In genomic region chr1:97802207-97802902, GRCm38 (mm10) we compare ENCODE assay signal across 9 mouse cellular contexts. TPM values are rescaled to one million over a fixed set of nuclear protein-coding genes. Genes with fewer than 3 reads are reported as not detected.
DNase-seq lines count a peak whose midpoint lies in the region; ATAC-seq lines count a peak whose summit lies in the region.
"Had no signal": no experiment of that assay in that cellular context is flagged by ENCODE, and none has a peak within 500 bp of the region (broad histone marks: within the 10 kb centered on the region; RNA-seq: fewer than 3 reads in every experiment).

No protein-coding gene starts in this region.

- H3K27ac ChIP-seq in heart, embryonic 16.5 days (ENCODE audit: low read length), result no peak overlapping the region

- no peaks in the 10 kb centered on the region for H3K27me3 ChIP-seq in heart, embryonic 16.5 days (ENCODE audit: control insufficient read depth, insufficient read depth, low read length)

- DNase-seq in heart, postnatal 14 days, result no peak
- peak; percentile 68 for DNase-seq in 3T3-L1 (ENCODE audit: low read depth, low spot score)
- DNase-seq in MEL-GATA-1-ER (ENCODE audit: extremely low read depth, low read depth), result peak; percentile 59
- peak; percentile 51 for DNase-seq in induced T-regulatory cell, adult 2 months (ENCODE audit: low read depth)
- no peak for DNase-seq in kidney, adult 18-20 months
- DNase-seq in adrenal gland, adult (ENCODE audit: inconsistent age in 2 of 2, low spot score in 1 of 2), result no peak
- DNase-seq: adrenal gland, adult 2 months had no signal

- H3K9ac ChIP-seq in heart, embryonic 16.5 days (ENCODE audit: low read length), result no peak overlapping the region

- H3K36me3 ChIP-seq in heart, embryonic 16.5 days (ENCODE audit: control insufficient read depth, insufficient read depth), result no peaks in the 10 kb centered on the region; the same call in 1 of the 2 replicates

- intact Hi-C loops in heart, postnatal 14 days (cut with DNase I), result loop anchor here (10.0 kb wide), 1 partner anchor 78 kb away; no protein-coding TSS in a partner anchor

- 30% methylated on average over 4 of the region's 4 CpGs for whole genome bisulfite sequencing in heart, embryonic 16.5 days

- ATAC-seq in heart, embryonic 16.5 days (replicated peaks; ENCODE audit: extremely low read depth, insufficient read depth, low FRiP score), result no peak
- no peak for ATAC-seq in erythroid progenitor cell, adult 5-6 weeks (replicated peaks; ENCODE audit: low FRiP score, poor library complexity, severe bottlenecking)

- H3K4me1 ChIP-seq in heart, embryonic 16.5 days (ENCODE audit: control insufficient read depth, insufficient read depth, low read length), result 0 out of 2 replicates have a peak, but pooled peaks cover 3% of the 10 kb centered on the region

- H3K4me2 ChIP-seq in heart, embryonic 16.5 days (ENCODE audit: low read depth, low read length), result peak overlapping the region; percentile 51

- H3K9me3 ChIP-seq in heart, embryonic 16.5 days (replicated peaks; ENCODE audit: control insufficient read depth, low read length), result peaks cover 9% of the 10 kb centered on the region

- H3K4me3 ChIP-seq in heart, embryonic 16.5 days (ENCODE audit: low read length), result 0 out of 2 replicates have a peak overlapping the region, but pooled peaks have one; percentile 22

RNA-seq across cellular contexts. Expression of gene Ppip5k2, which starts 32.1 kb away (rescaled TPM):
- polyA plus RNA-seq in heart, embryonic 16.5 days (2015; fragmentation: Nextera tagmentation; extraction: Ambion mirVana), result 50.6 and 51.5 TPM in 2 replicates
- 100 to 1,000 TPM in 1 of 2 experiments, 10 to 100 TPM in 1; 90.2 to 117 TPM for total RNA-seq in heart, postnatal 14 days (2021)
- 6.8 and 14.3 TPM in 2 replicates for total RNA-seq in erythroid progenitor cell, adult 5-6 weeks (2015; ENCODE audit: low replicate concordance)
- total RNA-seq in erythroid progenitor cell, adult 5-6 weeks (2017; ENCODE audit: low replicate concordance), result 6.8 and 9.1 TPM in 2 replicates

RNA-seq across cellular contexts. Expression of gene Gin1, which starts 32.4 kb away (rescaled TPM):
- polyA plus RNA-seq in heart, embryonic 16.5 days (2015; fragmentation: Nextera tagmentation; extraction: Ambion mirVana), result 17.3 and 24.3 TPM in 2 replicates
- total RNA-seq in heart, postnatal 14 days (2021), result 10 to 100 TPM in 1 of 2 experiments, 1 to 10 TPM in 1; 8.8 to 10.3 TPM
- 13.0 and 24.3 TPM in 2 replicates for total RNA-seq in erythroid progenitor cell, adult 5-6 weeks (2015; ENCODE audit: low replicate concordance)
- total RNA-seq in erythroid progenitor cell, adult 5-6 weeks (2017; ENCODE audit: low replicate concordance), result 21.6 and 26.6 TPM in 2 replicates

Comparison
In these comparisons a context has a peak if more than half of its experiments do, and no peak if none do; other contexts are left out.
1. DNase-seq: peak in 3T3-L1 (single experiment), MEL-GATA-1-ER (single experiment) and induced T-regulatory cell, adult 2 months (single experiment); none in heart, postnatal 14 days (0 of 2), kidney, adult 18-20 months (single experiment) and adrenal gland, adult (0 of 2).
2. RNA of gene Ppip5k2, which starts 32.1 kb away (total RNA-seq): 90.2 to 117 TPM in heart, postnatal 14 days; 6.8 to 14.3 TPM in erythroid progenitor cell, adult 5-6 weeks; every median in the first group is over 4 times any median in the second.